In the genomic region with DNA sequence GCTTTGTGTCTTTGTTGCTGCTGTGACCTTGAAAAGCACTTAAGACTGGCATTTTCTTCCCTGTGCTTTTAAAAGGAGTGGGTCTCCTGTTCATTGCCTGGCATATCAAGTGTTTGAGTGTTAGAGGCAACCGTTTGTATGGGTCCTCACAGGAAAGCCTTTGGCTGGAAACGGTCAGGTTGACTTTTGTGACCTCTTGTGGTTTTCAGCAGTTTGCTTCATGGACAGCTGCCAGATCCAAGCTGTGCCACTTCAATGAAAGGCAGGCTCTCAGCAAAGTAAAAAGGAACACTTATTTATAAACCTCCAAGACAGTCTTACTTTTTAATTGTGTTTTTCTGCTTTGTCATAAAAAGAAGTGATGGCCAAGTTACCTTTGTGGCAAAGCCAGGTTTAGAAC, we compare ENCODE assay signal across 10 mouse cellular contexts. TPM values are rescaled to one million over a fixed set of nuclear protein-coding genes. Genes with fewer than 3 reads are reported as not detected.
A peak's percentile ranks its signal among the peaks of the same experiment; 100 is the strongest.
DNase-seq lines count a peak whose midpoint lies in the region; ATAC-seq and TF ChIP-seq lines count a peak whose summit lies in the region.
"Had no signal": no experiment of that assay in that cellular context is flagged by ENCODE, and none has a peak within 500 bp of the region (broad histone marks: within the 10 kb centered on the region; RNA-seq: fewer than 3 reads in every experiment).

No protein-coding gene starts in this region.

- H3K9ac ChIP-seq in hindbrain, postnatal 0 days (replicated peaks; ENCODE audit: low read length): no peak overlapping the region
- H3K9ac ChIP-seq in hindbrain, embryonic 12.5 days: no peak overlapping the region
- H3K9ac ChIP-seq: neural tube, embryonic 12.5 days had no signal

- no peaks in the 10 kb centered on the region for H3K9me3 ChIP-seq in hindbrain, postnatal 0 days (ENCODE audit: low read length)
- no peaks in the 10 kb centered on the region for H3K9me3 ChIP-seq in hindbrain, embryonic 12.5 days (replicated peaks)
- H3K9me3 ChIP-seq: neural tube, embryonic 12.5 days had no signal

- H3K36me3 ChIP-seq in hindbrain, postnatal 0 days (ENCODE audit: insufficient read depth, low read length): no peaks in the 10 kb centered on the region
- H3K36me3 ChIP-seq in hindbrain, embryonic 12.5 days: no peaks in the 10 kb centered on the region

- peak; percentile 39 for DNase-seq in adrenal gland, postnatal 14 days
- no peak for DNase-seq in adrenal gland, adult 8-10 months
- DNase-seq in hindbrain, postnatal 0 days (ENCODE audit: low spot score): peak; percentile 63
- peak; percentile 82 for DNase-seq in 416B (ENCODE audit: low read depth)
- peak; percentile 16 to 68 for DNase-seq in kidney, postnatal 36 days
- DNase-seq in right cerebral cortex, adult 18-20 months: no peak
- DNase-seq: right cerebral cortex, postnatal 4 days had no signal

- H3K4me1 ChIP-seq in hindbrain, postnatal 0 days (ENCODE audit: insufficient read depth, low read length): peaks cover 8% of the 10 kb centered on the region; the same call in 1 of the 2 replicates
- H3K4me1 ChIP-seq in hindbrain, embryonic 12.5 days: 0 out of 2 replicates have a peak, but pooled peaks cover 6% of the 10 kb centered on the region
- H3K4me1 ChIP-seq: neural tube, embryonic 12.5 days had no signal

- H3K4me2 ChIP-seq in hindbrain, postnatal 0 days (ENCODE audit: low read depth, low read length): no peak overlapping the region
- H3K4me2 ChIP-seq in hindbrain, embryonic 12.5 days (replicated peaks): no peak overlapping the region
- H3K4me2 ChIP-seq: neural tube, embryonic 12.5 days had no signal

- WGBS in hindbrain, postnatal 0 days: 17% methylated on average over 2 of the region's 2 CpGs
- 41% methylated on average over 2 of the region's 2 CpGs for WGBS in hindbrain, embryonic 12.5 days

- ATAC-seq in hindbrain, postnatal 0 days: peak; percentile 19; the same call in 1 of the 2 replicates
- no peak for ATAC-seq in hindbrain, embryonic 12.5 days (ENCODE audit: low FRiP score)
- ATAC-seq in inflammation-experienced regulatory T-cells, adult 6 months: no peak

- TF ChIP-seq CTCF in hindbrain, postnatal 0 days (IDR thresholded peaks at IDR 0.05; ENCODE audit: low read depth): no peak

- peak overlapping the region; percentile 41; the same call in 1 of the 2 replicates for H3K27ac ChIP-seq in hindbrain, postnatal 0 days
- H3K27ac ChIP-seq in hindbrain, embryonic 12.5 days: no peak overlapping the region
- H3K27ac ChIP-seq: neural tube, embryonic 12.5 days had no signal

- no peak overlapping the region for H3K4me3 ChIP-seq in hindbrain, postnatal 0 days (ENCODE audit: low read length)
- no peak overlapping the region for H3K4me3 ChIP-seq in hindbrain, embryonic 12.5 days
- H3K4me3 ChIP-seq: neural tube, embryonic 12.5 days had no signal

- H3K27me3 ChIP-seq in hindbrain, postnatal 0 days (ENCODE audit: insufficient read depth, low read length): no peaks in the 10 kb centered on the region
- no peaks in the 10 kb centered on the region for H3K27me3 ChIP-seq in hindbrain, embryonic 12.5 days
- H3K27me3 ChIP-seq: neural tube, embryonic 12.5 days had no signal

RNA-seq across cellular contexts. Expression of gene Atg7, which starts 47.8 kb away (rescaled TPM):
- total RNA-seq in adrenal gland, postnatal 14 days (2021): 27.4 and 31.9 TPM in 2 replicates
- total RNA-seq in adrenal gland, adult 8-10 months (2022): 10 to 100 TPM; 34.1 to 42.9 (median 39.6) TPM
- 15.0 and 17.5 TPM in 2 replicates for total RNA-seq in hindbrain, postnatal 0 days (2014; rRNA removed)
- polyA plus RNA-seq in hindbrain, postnatal 0 days (2015; fragmentation: Nextera tagmentation; extraction: Ambion mirVana): 15.9 and 16.6 TPM in 2 replicates
- polyA plus RNA-seq in hindbrain, embryonic 12.5 days (2016; fragmentation: Nextera tagmentation; extraction: Ambion mirVana): 19.0 and 20.3 TPM in 2 replicates
- 10 to 100 TPM; 29.7 to 39.8 (median 30.4) TPM for polyA plus RNA-seq in inflammation-experienced regulatory T-cells, adult 6 months (2017; shearing (Covaris generic))

Comparison
In these comparisons a context has a peak if more than half of its experiments do, and no peak if none do; other contexts are left out.
1. DNase-seq: peak in adrenal gland, postnatal 14 days (single experiment), hindbrain, postnatal 0 days (single experiment), 416B (single experiment) and kidney, postnatal 36 days (2 of 2); none in adrenal gland, adult 8-10 months (single experiment) and right cerebral cortex, adult 18-20 months (single experiment).